Mouse (Mus musculus): Measurements from ENCODE around the gene Anxa1.

Gene Anxa1

DNA sequence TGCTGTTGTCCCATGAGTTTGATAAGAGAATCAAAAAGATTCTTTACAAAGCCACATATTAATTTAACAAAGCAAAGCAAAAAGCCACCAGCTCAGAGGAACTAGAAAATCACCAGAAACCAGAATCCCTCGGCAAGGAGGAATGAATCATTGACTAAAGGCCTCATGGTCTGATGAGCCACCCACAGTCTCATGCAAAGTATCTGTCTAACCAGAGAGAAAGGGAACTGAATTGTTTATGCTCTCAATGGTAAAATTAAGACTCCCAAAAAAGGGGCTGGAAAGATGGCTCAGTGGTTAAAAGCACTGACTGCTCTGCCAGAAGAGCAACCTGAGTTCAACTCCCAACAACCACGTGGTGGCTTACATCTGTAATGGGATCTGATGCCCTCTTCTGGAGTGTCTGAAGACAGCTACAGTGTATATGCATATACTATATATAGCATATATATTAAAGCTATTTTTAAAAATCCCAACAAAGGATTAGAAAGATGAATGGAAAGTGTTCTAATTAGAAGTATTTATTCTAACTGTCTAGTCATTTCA is 9.5 kb downstream of the Anxa1 start:
- DNase-seq (ENCODE audit: inconsistent age in 2 of 2, low spot score in 1 of 2), result no peak

GRCm38 (mm10) chr19:20370175-20370574 is 20.6 kb downstream of the Anxa1 start:
- no peak for DNase-seq (ENCODE audit: inconsistent age in 2 of 2, low spot score in 1 of 2)

GRCm38 (mm10) chr19:20366571-20366970 is 24.2 kb downstream of the Anxa1 start:
- DNase-seq (ENCODE audit: inconsistent age in 2 of 2, low spot score in 1 of 2), result no peak

GRCm38 (mm10) chr19:20366010-20366409 is 24.7 kb downstream of the Anxa1 start:
- no peak for DNase-seq (ENCODE audit: inconsistent age in 2 of 2, low spot score in 1 of 2)

GRCm38 (mm10) chr19:20365364-20365763 is 25.4 kb downstream of the Anxa1 start:
- DNase-seq (ENCODE audit: inconsistent age in 2 of 2, low spot score in 1 of 2), result no peak

DNA sequence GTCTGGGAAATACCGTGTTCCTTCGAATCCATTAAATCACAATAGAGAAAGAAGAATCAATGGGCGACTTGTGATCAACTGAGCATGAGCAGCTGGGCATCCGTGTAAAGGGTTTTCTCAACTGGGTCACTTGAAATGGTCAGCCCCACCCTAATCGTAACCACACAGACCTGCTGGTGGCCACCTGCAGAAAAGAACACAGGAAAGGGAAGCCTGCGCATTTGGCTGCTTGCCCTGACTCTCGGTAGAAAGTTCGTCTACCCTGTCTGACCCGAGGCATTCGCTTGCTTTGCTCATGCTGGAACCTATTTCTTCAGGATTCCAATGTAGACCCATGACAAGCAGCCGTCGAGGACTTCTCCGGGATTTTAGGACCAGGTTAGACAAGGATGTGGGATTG is 25.8 kb downstream of the Anxa1 start:
- no peak for DNase-seq (ENCODE audit: inconsistent age in 2 of 2, low spot score in 1 of 2)

- DNase-seq (ENCODE audit: inconsistent age in 2 of 2, low spot score in 1 of 2), result no peak
Measured at GRCm38 (mm10) chr19:20363221-20363620, 27.5 kb downstream of the Anxa1 start.

GRCm38 (mm10) chr19:20361917-20362577 is 28.7 kb downstream of the Anxa1 start:
- DNase-seq (ENCODE audit: inconsistent age in 2 of 2, low spot score in 1 of 2), result no peak

DNA sequence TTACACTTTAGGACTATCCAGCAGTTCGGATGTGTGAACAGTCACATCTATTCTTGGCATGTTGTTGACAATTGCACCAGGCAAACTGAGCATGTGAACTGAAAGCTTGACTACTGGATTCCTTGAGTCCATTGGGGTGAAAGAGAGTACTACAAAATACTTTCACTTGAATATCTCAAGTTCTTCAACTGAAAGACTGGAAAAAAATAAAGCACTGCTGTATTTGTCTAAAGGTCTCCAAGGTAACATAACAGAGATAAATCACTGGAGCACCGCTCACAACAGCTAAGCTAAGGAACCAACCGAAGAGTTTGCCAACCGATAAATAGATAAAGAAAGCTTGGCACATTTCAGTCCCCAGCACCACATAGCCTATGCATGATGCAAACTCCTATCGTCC is 32.1 kb downstream of the Anxa1 start:
- DNase-seq (ENCODE audit: inconsistent age in 2 of 2, low spot score in 1 of 2), result no peak

GRCm38 (mm10) chr19:20345317-20345917 is 45.3 kb downstream of the Anxa1 start:
- peak; percentile 54 to 85 for DNase-seq (ENCODE audit: inconsistent age in 2 of 2, low spot score in 1 of 2)

DNA sequence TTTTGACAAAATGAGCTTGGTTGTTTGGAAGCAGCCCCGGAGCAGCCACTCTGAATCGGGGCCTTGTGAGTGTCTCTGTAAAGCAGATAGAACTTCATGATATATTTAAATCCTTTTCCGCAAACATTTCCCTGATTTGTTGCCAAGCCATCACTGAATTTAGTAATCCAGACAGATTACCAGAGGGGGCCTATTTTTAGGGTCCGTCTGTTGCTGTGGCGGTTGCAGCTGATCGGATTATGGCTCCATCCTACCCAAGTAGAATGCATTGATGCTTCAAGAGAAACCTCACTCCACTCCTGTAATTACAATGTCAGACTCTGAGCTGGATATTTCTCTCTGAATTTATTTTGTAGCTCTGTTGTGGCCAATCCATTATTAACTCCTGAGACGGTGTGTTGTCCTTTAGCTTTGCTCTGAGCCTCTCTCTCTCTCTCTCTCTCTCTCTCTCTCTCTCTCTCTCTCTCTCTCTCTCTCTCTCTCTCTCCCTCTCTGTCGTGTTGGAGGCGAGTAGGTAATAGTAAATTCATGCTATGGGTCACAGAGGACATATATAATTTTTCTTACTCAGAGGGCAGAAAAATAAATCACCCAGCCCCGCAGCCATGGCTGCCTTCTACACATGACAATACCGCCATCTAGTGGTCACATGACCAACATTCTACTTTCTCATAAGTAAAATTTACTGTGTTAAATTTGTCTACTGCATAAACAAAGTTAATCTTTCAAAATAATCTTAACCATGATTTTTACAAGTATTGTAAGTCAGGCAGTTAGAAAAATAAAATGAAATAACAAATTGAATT is 46.0 kb downstream of the Anxa1 start:
- DNase-seq (ENCODE audit: inconsistent age in 2 of 2, low spot score in 1 of 2), result peak in 1 of 2 experiments; percentile 73

GRCm38 (mm10) chr19:20344052-20344451 is 46.7 kb downstream of the Anxa1 start:
- no peak for DNase-seq (ENCODE audit: inconsistent age in 2 of 2, low spot score in 1 of 2)
